Mouse (Mus musculus) brown adipose tissue, adult 24 weeks (tissue): ENCODE measurements at regions not wholly inside any gene's neighbourhood (a gene's known extent, or its start where the extent isn't known, plus 50 kb on each side); places are given as distances from the start of the nearest gene placed in this dataset.

ENCODE experiments used
- H3K27ac ChIP-seq: fragments of 200-500 bp; replicated peaks from 2 replicates; pipeline ENCODE4 v1.5.1; 2012; ENCODE audit warnings: low read depth, mild to moderate bottlenecking, low read length
- H3K4me1 ChIP-seq: fragments of 200-500 bp; 2 replicates; pipeline ENCODE4 v1.6.1; 2012; ENCODE audit warnings: low read length, mixed read lengths; ENCODE audit not compliant: control insufficient read depth, insufficient read depth, insufficient read length
- H3K4me3 ChIP-seq: fragments of 200-500 bp; 2 replicates; pipeline ENCODE4 v1.5.1; 2012; ENCODE audit warnings: low read depth, mild to moderate bottlenecking, low read length, moderate library complexity; ENCODE audit not compliant: insufficient read depth

GRCm38 (mm10) chr15:12066857-12067211, 50.8 kb upstream of the Zfr start:
- no peak overlapping the region for H3K27ac ChIP-seq
- no peak overlapping the region for H3K4me3 ChIP-seq
- peaks cover 7% of the 10 kb centered on the region; the same call in 1 of the 2 replicates for H3K4me1 ChIP-seq

DNA sequence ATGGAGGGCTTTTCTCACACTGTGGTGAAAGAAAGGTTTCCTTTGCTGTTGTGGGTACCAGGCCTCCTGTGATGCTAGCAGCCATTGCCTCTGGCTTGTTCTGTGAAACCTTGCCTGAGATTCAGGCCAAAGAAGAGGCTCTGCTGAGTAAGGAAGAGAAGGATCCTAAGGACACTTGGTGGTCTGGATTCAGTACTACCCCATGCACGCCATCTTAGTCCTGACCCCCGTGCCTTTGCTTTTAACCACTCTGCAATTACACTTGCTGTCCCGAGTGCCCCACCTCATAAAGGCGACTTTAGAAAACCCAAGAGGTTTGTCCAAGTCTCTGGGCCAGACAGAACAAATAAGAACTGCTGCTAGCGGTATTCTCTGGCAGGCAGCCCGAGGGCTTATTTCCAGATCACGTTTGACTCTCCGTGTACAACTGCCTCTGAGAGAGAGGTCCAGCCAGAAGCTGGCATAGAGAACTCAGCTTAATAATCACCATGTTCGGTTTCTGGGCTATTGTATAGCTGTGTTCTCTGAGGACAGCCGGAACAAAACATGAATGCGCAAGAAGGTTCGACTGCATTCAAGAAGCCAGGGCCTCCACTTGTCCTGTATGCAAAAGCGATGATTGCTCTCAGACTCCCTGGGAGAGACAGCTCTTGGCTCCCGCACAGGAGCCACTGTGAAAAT, 51.3 kb upstream of the Zfr start:
- Histone ChIP-seq H3K4me3 (peak overlapping the region; percentile 36; the same call in 1 of the 2 replicates), H3K4me1 (peaks cover 7% of the 10 kb centered on the region; the same call in 1 of the 2 replicates), H3K27ac (no peak overlapping the region)

- Histone ChIP-seq H3K27ac (no peak overlapping the region), H3K4me1 (peaks cover 6% of the 10 kb centered on the region; the same call in 1 of the 2 replicates), H3K4me3 (no peak overlapping the region)
Measured at GRCm38 (mm10) chr15:12054870-12055269, 58.1 kb upstream of the Sub1 start.

GRCm38 (mm10) chr15:12053610-12054009, 56.8 kb upstream of the Sub1 start:
- no peak overlapping the region for H3K4me3 ChIP-seq
- no peak overlapping the region for H3K27ac ChIP-seq

GRCm38 (mm10) chr15:12048965-12049364, 52.2 kb upstream of the Sub1 start:
- H3K4me3 ChIP-seq, result no peak overlapping the region
- no peak overlapping the region for H3K27ac ChIP-seq
- peaks cover 1% of the 10 kb centered on the region; the same call in 1 of the 2 replicates for H3K4me1 ChIP-seq

More at GRCm38 (mm10) chr15:12053610-12054009, 56.8 kb upstream of the Sub1 start:
- H3K4me1 ChIP-seq, result peaks cover 6% of the 10 kb centered on the region; the same call in 1 of the 2 replicates

- no peak overlapping the region for H3K4me3 ChIP-seq
- H3K27ac ChIP-seq, result no peak overlapping the region
- H3K4me1 ChIP-seq, result no peaks in the 10 kb centered on the region
Measured at GRCm38 (mm10) chr15:12048214-12048507, 51.4 kb upstream of the Sub1 start.

DNA sequence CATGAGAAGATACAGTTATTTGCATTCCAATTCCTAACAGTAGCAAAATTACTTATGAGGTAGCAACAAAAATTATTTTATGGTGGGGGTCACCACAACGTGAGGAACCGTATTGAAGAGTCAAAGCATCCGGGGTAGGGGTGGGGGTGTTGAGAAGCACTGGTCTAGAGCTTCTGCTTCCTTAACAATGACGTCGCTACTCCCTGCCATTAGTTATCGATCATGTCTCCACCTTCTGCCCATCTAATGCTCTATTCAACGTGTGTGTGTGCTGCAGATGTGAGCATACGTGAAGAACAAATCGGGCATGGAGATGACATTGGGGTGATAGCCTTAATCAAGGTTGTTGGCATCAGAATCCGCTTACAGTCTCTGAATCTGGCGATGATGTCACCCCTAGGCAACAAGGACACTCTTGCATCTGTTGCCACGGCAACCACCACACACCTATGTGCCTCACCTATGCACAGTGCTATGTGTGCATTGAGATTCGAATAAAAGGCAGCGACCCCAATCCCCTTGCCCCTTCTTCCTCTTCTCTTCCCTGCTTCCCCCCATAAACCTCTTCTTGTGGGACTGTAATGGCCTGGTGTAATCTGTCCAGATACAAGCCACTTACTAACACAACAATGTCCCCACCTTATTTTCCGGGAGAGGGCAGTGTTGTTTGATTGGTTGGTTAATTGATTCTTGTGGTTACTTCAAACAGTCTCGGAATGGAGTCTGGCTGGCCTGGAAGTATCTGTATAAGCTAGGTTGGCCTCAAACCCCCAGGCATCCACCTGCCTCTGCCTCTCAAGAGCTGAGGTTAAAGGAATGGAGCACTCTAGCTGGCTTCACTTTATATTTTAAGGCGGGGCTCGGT, 50.8 kb upstream of the Sub1 start:
- no peak overlapping the region for H3K27ac ChIP-seq
- H3K4me3 ChIP-seq, result no peak overlapping the region
- H3K4me1 ChIP-seq, result no peaks in the 10 kb centered on the region
